Mouse (Mus musculus) forebrain, embryonic 11.5 days (tissue): ENCODE data around the gene Cd9. TPM values are rescaled to one million over a fixed set of nuclear protein-coding genes. Genes with fewer than 3 reads are reported as not detected.

Source experiments
- ATAC-seq: fragments of 200-750 bp; cut with Nextera tagmentation; replicated peaks from 2 replicates; pipeline ENCODE4 v1.8.0; 2017; ENCODE audit warnings: moderate TSS enrichment; ENCODE audit not compliant: low FRiP score
- DNase-seq: peaks from one replicate; pipeline ENCODE4 v3.0.0-alpha.2; 2017; ENCODE audit warnings: low spot score
- H3K27ac ChIP-seq: fragments of 300-500 bp; sonication (generic); 2 replicates; pipeline ENCODE4 v1.5.1; 2014; ENCODE audit warnings: low read depth, low read length
- H3K27me3 ChIP-seq: fragments of 300-500 bp; sonication (generic); 2 replicates; pipeline ENCODE4 v1.6.1; 2014; ENCODE audit warnings: mild to moderate bottlenecking, low read length, mixed read lengths; ENCODE audit not compliant: control insufficient read depth, insufficient read depth
- H3K36me3 ChIP-seq: fragments of 300-500 bp; sonication (generic); 2 replicates; pipeline ENCODE4 v1.6.1; 2014; ENCODE audit warnings: mild to moderate bottlenecking, low read length, moderate library complexity, mixed read lengths; ENCODE audit not compliant: control insufficient read depth, insufficient read depth
- H3K4me1 ChIP-seq: fragments of 300-500 bp; sonication (generic); replicated peaks from 2 replicates; pipeline ENCODE4 v1.6.1; 2014; ENCODE audit warnings: low read length, mixed read lengths; ENCODE audit not compliant: control insufficient read depth, insufficient read depth
- H3K4me2 ChIP-seq: fragments of 300-500 bp; sonication (generic); 2 replicates; pipeline ENCODE4 v1.6.1; 2014; ENCODE audit warnings: low read depth, mild to moderate bottlenecking, low read length, moderate library complexity, mixed read lengths; ENCODE audit not compliant: severe bottlenecking
- H3K4me3 ChIP-seq: fragments of 300-500 bp; sonication (generic); 2 replicates; pipeline ENCODE4 v1.5.1; 2014; ENCODE audit warnings: low read depth, low read length
- H3K9ac ChIP-seq: fragments of 300-500 bp; sonication (generic); 2 replicates; pipeline ENCODE4 v1.6.1; 2014; ENCODE audit warnings: low read length
- H3K9me3 ChIP-seq: fragments of 300-500 bp; sonication (generic); 2 replicates; pipeline ENCODE4 v1.6.1; 2016; ENCODE audit warnings: low read length, mixed read lengths; ENCODE audit not compliant: control insufficient read depth
- WGBS: fragments of 180-500 bp; shearing (Covaris S2); extraction: QIAGEN DNeasy Blood & Tissue Kit; methylation state at CpG from one replicate; pipeline ENCODE4 v1.1.7; 2014; 5-methylcytosine and 5-hydroxymethylcytosine counted together
- polyA plus RNA-seq: library from polyadenylated mRNA; unstranded; fragments of >200 nt; fragmentation: Nextera tagmentation; extraction: Ambion mirVana; gene quantifications from 2 replicates; pipeline ENCODE4 v1.2.1, GENCODE M21; 2014

The Cd9 gene
- polyA plus RNA-seq, 1 experiment from 2014 or later = 47.4 TPM

GRCm38 (mm10) chr6:125475184-125475583 is 19.4 kb downstream of the Cd9 start:
- no peak overlapping the region for H3K27ac ChIP-seq
- H3K27me3 ChIP-seq = no peaks in the 10 kb centered on the region
- 19% methylated on average over 1 of the region's 1 CpGs for WGBS
- H3K9ac ChIP-seq = no peak overlapping the region
- no peaks in the 10 kb centered on the region for H3K4me1 ChIP-seq
- ATAC-seq (no peak), DNase-seq (no peak)
- no peaks in the 10 kb centered on the region for H3K36me3 ChIP-seq
- H3K4me2 ChIP-seq = no peak overlapping the region
- no peak overlapping the region for H3K4me3 ChIP-seq
- H3K9me3 ChIP-seq = no peaks in the 10 kb centered on the region

GRCm38 (mm10) chr6:125473939-125474338 is 20.7 kb downstream of the Cd9 start:
- no peaks in the 10 kb centered on the region for H3K9me3 ChIP-seq
- ATAC-seq (no peak), DNase-seq (no peak)
- H3K4me3 ChIP-seq = no peak overlapping the region
- no peak overlapping the region for H3K27ac ChIP-seq
- H3K4me2 ChIP-seq = no peak overlapping the region
- no peak overlapping the region for H3K9ac ChIP-seq
- 80% methylated on average over 5 of the region's 5 CpGs for WGBS
- no peaks in the 10 kb centered on the region for H3K4me1 ChIP-seq
- H3K27me3 ChIP-seq = no peaks in the 10 kb centered on the region
- H3K36me3 ChIP-seq = no peaks in the 10 kb centered on the region

GRCm38 (mm10) chr6:125473321-125473721 is 21.3 kb downstream of the Cd9 start:
- Histone ChIP-seq H3K36me3 (no peaks in the 10 kb centered on the region), H3K9ac (no peak overlapping the region), H3K9me3 (no peaks in the 10 kb centered on the region), H3K27me3 (no peaks in the 10 kb centered on the region), H3K27ac (no peak overlapping the region), H3K4me2 (no peak overlapping the region), H3K4me1 (no peaks in the 10 kb centered on the region), H3K4me3 (no peak overlapping the region)
- DNase-seq (no peak), ATAC-seq (no peak)
- WGBS = 87% methylated on average over 9 of the region's 9 CpGs

DNA sequence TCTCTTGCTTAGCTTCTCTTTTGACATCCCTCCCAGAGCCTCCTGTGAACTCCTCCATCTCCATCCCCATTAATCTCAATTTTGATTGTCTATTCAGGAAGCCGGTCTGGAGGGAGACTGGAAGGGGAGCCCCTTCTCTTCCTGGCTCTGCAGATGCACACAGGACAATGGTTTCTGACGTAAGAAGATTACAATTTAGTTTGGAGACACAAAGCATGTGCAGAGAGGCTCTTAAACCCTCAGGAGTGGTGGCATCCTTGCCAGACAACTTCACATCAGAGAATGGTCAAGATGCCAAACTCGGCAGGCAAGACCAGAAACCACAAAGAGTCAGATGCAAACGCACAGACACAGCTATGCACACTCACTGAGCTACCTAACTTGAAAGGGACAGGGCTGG is 22.7 kb downstream of the Cd9 start:
- no peak for DNase-seq
- H3K4me1 ChIP-seq = no peaks in the 10 kb centered on the region
- no peaks in the 10 kb centered on the region for H3K36me3 ChIP-seq
- H3K9me3 ChIP-seq = no peaks in the 10 kb centered on the region
- WGBS = 64% methylated on average over 4 of the region's 4 CpGs
- no peak overlapping the region for H3K4me3 ChIP-seq
- H3K27ac ChIP-seq = no peak overlapping the region
- no peak overlapping the region for H3K4me2 ChIP-seq
- H3K27me3 ChIP-seq = no peaks in the 10 kb centered on the region
- H3K9ac ChIP-seq = no peak overlapping the region
- ATAC-seq = no peak

DNA sequence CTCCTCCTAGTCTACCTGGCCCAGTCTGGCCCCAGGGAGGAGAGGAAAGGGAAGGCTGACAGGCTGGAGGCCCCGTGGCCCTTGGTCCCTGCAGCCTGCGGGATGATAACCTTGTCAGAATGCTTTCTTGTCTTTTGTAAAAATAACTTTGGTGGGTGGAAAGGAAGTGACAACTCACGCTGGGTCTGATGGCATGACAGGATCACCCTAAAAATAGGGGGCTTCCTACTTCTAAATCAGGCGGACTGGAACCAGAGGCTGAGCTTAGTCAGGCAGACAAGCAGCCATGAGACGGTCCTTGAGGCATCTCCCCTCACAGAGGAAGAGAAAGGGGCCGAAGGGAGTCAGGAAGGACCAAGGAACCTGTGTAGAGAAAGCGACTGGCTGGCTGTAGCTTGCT is 23.3 kb downstream of the Cd9 start:
- H3K4me3 ChIP-seq = no peak overlapping the region
- 85% methylated on average over 7 of the region's 7 CpGs for WGBS
- no peaks in the 10 kb centered on the region for H3K9me3 ChIP-seq
- H3K9ac ChIP-seq = no peak overlapping the region
- ATAC-seq (no peak), DNase-seq (no peak)
- no peak overlapping the region for H3K4me2 ChIP-seq
- no peaks in the 10 kb centered on the region for H3K36me3 ChIP-seq
- H3K27ac ChIP-seq = no peak overlapping the region
- H3K4me1 ChIP-seq = no peaks in the 10 kb centered on the region
- H3K27me3 ChIP-seq = no peaks in the 10 kb centered on the region

- Histone ChIP-seq H3K9ac (no peak overlapping the region), H3K9me3 (no peaks in the 10 kb centered on the region), H3K27me3 (no peaks in the 10 kb centered on the region), H3K4me1 (no peaks in the 10 kb centered on the region), H3K4me3 (no peak overlapping the region), H3K4me2 (no peak overlapping the region), H3K27ac (no peak overlapping the region), H3K36me3 (no peaks in the 10 kb centered on the region)
- no peak for ATAC-seq
- no peak for DNase-seq
- 97% methylated on average over 5 of the region's 5 CpGs for WGBS
Measured at GRCm38 (mm10) chr6:125470616-125471015, 24.0 kb downstream of the Cd9 start.

DNA sequence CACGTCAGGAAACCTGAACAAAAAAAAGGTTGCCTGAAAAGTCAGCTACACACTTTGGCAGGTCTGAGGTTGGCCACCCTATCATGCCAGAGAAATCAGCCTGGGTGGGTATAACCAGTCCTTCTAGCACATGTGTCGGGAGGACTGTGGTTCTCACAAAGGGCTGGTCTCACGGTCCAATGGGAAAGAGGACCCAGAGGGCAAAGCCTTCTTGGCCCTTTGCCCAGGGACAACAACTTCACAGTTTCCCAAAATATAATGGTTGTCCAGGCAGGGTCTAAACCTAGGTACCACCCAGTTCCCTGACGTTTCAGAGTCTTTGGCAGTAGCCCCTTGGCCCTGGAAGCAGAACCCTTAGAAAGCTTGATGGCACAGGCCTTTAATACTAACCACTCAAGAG is 25.4 kb downstream of the Cd9 start:
- 94% methylated on average over 4 of the region's 4 CpGs for WGBS
- no peak for DNase-seq
- Histone ChIP-seq H3K4me2 (no peak overlapping the region), H3K9me3 (no peaks in the 10 kb centered on the region), H3K9ac (no peak overlapping the region), H3K27me3 (no peaks in the 10 kb centered on the region), H3K4me3 (no peak overlapping the region), H3K36me3 (no peaks in the 10 kb centered on the region), H3K4me1 (no peaks in the 10 kb centered on the region), H3K27ac (no peak overlapping the region)
- no peak for ATAC-seq

DNA sequence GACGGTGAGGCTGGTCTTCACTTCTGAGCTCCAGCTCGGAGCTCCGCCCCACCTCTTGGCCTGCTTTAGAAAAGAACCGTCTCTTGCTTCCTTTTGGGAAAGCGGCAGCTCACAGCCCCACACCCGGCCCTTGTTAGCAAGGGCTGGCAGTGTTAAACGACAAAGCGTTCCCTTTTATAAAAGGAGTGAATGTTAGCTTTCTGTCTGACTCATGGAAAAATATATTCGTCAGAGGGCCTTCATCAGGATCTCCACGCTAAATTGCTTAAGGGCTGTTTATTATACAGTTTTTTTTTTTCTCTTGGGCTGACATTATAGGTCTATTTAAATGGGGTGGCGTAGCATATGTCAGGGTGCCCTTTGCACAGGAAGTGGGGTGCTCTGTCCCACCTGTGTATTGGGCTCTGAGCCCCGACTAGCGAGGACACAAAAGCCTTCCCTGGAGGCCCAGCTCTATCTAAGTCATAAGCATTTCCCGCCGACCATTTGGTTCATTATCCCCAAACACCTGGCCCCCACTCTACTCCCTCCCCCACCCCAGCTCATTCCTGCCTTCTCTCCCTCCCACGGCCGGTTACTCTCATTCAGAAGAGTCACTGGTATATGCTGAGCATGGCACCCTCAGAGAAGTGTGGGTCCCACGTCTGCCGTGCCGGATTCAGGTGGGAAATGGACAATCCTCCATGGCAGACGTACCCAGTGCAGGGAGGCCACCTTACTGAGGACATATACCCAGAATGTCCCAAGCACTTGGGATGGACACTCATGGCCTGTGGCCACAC is 26.2 kb downstream of the Cd9 start:
- 62% methylated on average over 21 of the region's 21 CpGs for WGBS
- Histone ChIP-seq H3K4me2 (no peak overlapping the region), H3K9ac (no peak overlapping the region), H3K4me3 (no peak overlapping the region), H3K36me3 (no peaks in the 10 kb centered on the region), H3K27ac (no peak overlapping the region), H3K9me3 (no peaks in the 10 kb centered on the region), H3K27me3 (no peaks in the 10 kb centered on the region), H3K4me1 (no peaks in the 10 kb centered on the region)
- no peak for ATAC-seq
- DNase-seq = no peak

DNA sequence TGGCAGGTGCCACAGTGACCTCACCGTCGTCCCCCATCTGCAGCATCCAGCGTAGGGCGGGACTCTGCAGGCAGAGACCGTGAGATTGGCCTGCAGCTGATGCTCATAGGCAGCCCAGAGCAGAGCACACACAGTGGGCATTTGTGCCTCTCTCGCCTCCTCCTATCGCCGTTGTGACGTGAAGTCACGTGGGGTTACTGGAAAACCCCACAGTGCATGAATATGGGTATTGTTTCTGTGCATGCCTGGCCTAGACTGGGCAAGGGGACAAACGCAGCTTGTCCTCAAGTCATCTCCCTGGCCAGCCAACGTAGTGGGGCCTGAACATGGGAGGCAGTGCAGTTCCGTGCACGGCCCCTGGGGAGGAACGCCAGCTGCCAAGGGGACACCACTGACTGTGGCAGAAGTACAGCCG is 27.3 kb downstream of the Cd9 start:
- no peak overlapping the region for H3K4me3 ChIP-seq
- no peaks in the 10 kb centered on the region for H3K4me1 ChIP-seq
- H3K36me3 ChIP-seq = no peaks in the 10 kb centered on the region
- no peak overlapping the region for H3K27ac ChIP-seq
- H3K4me2 ChIP-seq = no peak overlapping the region
- H3K9me3 ChIP-seq = no peaks in the 10 kb centered on the region
- no peak overlapping the region for H3K9ac ChIP-seq
- ATAC-seq = peak; percentile 46
- 83% methylated on average over 16 of the region's 16 CpGs for WGBS
- H3K27me3 ChIP-seq = no peaks in the 10 kb centered on the region
- DNase-seq = no peak
